Mouse (Mus musculus) lung, embryonic 16.5 days (tissue): ENCODE measurements around the gene Esrra. TPM values are rescaled to one million over a fixed set of nuclear protein-coding genes. Genes with fewer than 3 reads are reported as not detected.

ENCODE experiments used
- ATAC-seq: fragments of 200-750 bp; cut with Nextera tagmentation; 2 replicates; pipeline ENCODE4 v1.8.0; 2017; ENCODE audit warnings: low read depth, mild to moderate bottlenecking, moderate library complexity
- H3K27ac ChIP-seq: fragments of 300-500 bp; sonication (generic); 2 replicates; pipeline ENCODE4 v1.5.1; 2014; ENCODE audit warnings: mild to moderate bottlenecking, control low read depth, low read length
- H3K27me3 ChIP-seq: fragments of 300-500 bp; sonication (generic); 2 replicates; pipeline ENCODE4 v1.6.1; 2014; ENCODE audit warnings: low read depth, low read length, mixed read lengths; ENCODE audit not compliant: control insufficient read depth, insufficient read depth
- H3K36me3 ChIP-seq: fragments of 300-500 bp; sonication (generic); 2 replicates; pipeline ENCODE4 v1.6.1; 2014; ENCODE audit warnings: low read length; ENCODE audit not compliant: control insufficient read depth, insufficient read depth
- H3K4me1 ChIP-seq: fragments of 300-500 bp; sonication (generic); replicated peaks from 2 replicates; pipeline ENCODE4 v1.6.1; 2014; ENCODE audit warnings: low read length, mixed read lengths; ENCODE audit not compliant: control insufficient read depth, insufficient read depth
- H3K4me2 ChIP-seq: fragments of 300-500 bp; sonication (generic); 2 replicates; pipeline ENCODE4 v1.6.1; 2014; ENCODE audit warnings: low read depth, low read length, control low read depth
- H3K4me3 ChIP-seq: fragments of 300-500 bp; sonication (generic); 2 replicates; pipeline ENCODE4 v1.5.1; 2014; ENCODE audit warnings: mild to moderate bottlenecking, low read length, control low read depth
- H3K9ac ChIP-seq: fragments of 300-500 bp; sonication (generic); 2 replicates; pipeline ENCODE4 v1.6.1; 2014; ENCODE audit warnings: low read length, control low read depth
- H3K9me3 ChIP-seq: fragments of 300-500 bp; sonication (generic); 2 replicates; pipeline ENCODE4 v1.6.1; 2016; ENCODE audit warnings: low read length; ENCODE audit not compliant: control insufficient read depth
- WGBS: fragments of 180-500 bp; shearing (Covaris S2); extraction: QIAGEN DNeasy Blood & Tissue Kit; methylation state at CpG from one replicate; pipeline ENCODE4 v1.1.7; 2014; 5-methylcytosine and 5-hydroxymethylcytosine counted together
- polyA plus RNA-seq: library from polyadenylated mRNA; unstranded; fragments of >200 nt; fragmentation: Nextera tagmentation; extraction: Ambion mirVana; gene quantifications from 2 replicates; pipeline ENCODE4 v1.2.1, GENCODE M21; 2015

Gene Esrra
- polyA plus RNA-seq, 1 experiment from 2014 or later: 8.5 TPM

DNA sequence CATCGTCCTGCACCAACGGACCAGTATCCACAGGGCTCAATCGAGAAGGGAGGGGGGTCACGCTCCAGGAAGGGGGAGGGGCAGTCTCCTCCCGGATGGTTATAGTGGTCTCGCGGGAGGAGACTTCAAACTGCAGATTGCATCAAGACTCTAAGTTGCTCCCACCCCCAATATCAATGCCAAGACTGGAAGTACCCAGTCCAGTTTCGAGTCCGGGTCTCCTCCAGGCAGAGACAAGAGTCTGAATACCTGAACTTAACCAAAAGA lies 3.6 kb upstream of the Esrra start, which contains the start of gene Catsperz:
Catsperz (minus strand) TSS at position 74 of the 267 bp plus-strand sequence.
- no peaks in the 10 kb centered on the region for H3K9me3 ChIP-seq
- H3K9ac ChIP-seq: peak within 1 kb of the TSS; percentile 43
- peak within 1 kb of the TSS; percentile 42 for H3K4me2 ChIP-seq
- 2% methylated on average over 9 of the region's 9 CpGs for WGBS
- H3K4me1 ChIP-seq: peaks cover 24% of the 10 kb centered on the region
- no peaks in the 10 kb centered on the region for H3K36me3 ChIP-seq
- peaks cover 65% of the 10 kb centered on the region for H3K27me3 ChIP-seq
- H3K27ac ChIP-seq: no peak within 1 kb of the TSS
- H3K4me3 ChIP-seq: peak within 1 kb of the TSS; percentile 25
- ATAC-seq: no peak

DNA sequence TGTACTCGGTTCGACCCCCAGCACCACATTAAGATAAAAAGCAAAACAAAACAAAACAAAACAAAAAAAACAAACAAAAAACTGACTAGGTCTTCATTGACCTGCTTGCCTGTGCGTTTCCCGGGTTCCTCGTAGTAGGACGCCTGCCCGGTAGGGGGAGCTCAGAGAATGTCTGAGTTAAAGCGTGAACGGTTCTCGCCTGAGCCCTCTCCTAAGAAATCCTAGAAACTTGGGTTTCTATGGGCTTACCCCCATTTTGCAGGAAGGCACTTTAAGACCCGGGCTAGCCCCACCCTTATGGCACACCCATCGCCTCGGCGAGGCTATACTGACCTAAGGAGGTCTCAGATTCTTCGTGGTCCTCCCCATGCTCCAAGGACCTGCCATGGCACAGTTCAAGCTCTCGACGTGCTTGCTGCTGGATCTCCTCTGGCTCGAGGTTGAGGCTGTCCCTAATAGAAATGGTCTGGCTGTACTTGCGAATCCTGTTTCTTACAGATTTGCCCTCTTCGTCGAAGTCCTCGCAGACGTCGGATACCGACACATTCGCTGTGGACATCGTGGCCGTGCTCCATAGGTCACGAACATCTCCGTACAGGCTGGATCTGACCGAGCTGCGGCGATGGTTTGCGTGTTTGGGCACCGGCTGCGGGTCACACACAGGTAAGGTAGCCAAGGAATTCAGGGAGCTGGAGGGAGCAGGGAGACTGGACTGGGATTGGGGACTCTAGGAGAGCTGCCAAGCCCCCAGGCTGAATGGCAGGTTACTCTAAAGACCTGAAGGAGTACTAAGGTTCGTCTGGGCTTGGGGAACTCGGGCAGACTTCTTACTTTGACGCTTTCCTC lies 3.1 kb upstream of the Esrra start:
- H3K9ac ChIP-seq: peak overlapping the region; percentile 43
- H3K4me2 ChIP-seq: peak overlapping the region; percentile 42
- H3K4me3 ChIP-seq: peak overlapping the region; percentile 25
- no peaks in the 10 kb centered on the region for H3K36me3 ChIP-seq
- H3K4me1 ChIP-seq: peaks cover 30% of the 10 kb centered on the region
- no peak for ATAC-seq
- WGBS: 3% methylated on average over 39 of the region's 39 CpGs
- no peak overlapping the region for H3K27ac ChIP-seq
- H3K27me3 ChIP-seq: peaks cover 65% of the 10 kb centered on the region
- H3K9me3 ChIP-seq: no peaks in the 10 kb centered on the region

DNA sequence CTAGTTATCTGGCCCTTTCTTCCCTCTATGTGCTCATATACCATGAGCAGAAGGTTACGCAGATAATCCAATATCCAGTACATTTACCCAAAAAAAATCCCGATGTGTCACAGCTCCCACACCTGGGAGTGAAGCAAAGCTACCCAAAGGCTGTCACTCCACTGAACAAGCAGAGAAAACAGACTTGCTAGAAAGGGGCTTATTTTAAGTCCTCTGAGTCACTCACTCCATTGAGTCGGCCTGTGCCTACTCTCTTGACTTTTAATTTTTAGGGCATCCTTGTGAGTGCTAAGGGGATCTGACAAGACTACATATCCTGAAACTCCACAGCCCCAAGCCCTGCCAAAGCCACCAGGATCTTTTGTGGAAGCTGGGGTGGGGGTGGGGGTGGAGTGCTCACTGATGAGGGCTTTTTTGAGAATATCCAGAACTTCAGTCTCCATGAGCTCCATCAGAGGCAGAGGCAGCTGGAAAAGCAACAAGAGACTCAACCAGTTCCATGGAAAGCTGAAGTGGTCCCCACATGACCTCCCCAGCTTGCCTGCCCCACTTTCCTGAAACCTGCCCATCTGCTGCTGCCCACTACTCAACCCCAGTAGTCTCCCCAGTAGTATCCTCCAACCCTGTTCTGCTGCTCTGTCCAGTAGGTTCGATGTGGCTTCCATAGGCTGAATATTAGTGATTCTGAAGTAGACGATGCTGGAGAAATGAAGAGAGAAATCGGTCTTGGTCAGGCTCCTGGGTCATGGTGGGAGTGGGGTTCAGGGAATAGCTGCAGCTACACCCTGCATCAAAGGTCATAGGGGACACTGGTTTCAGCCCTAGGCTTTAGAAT lies 1.5 kb upstream of the Esrra start:
- Histone ChIP-seq H3K27ac (no peak overlapping the region), H3K27me3 (peaks cover 54% of the 10 kb centered on the region), H3K4me2 (peak overlapping the region; percentile 97; the same call in 1 of the 2 replicates), H3K9me3 (no peaks in the 10 kb centered on the region), H3K9ac (no peak overlapping the region), H3K4me3 (no peak overlapping the region), H3K4me1 (peaks cover 30% of the 10 kb centered on the region), H3K36me3 (no peaks in the 10 kb centered on the region)
- ATAC-seq: no peak
- 65% methylated on average over 6 of the region's 6 CpGs for WGBS

- under 1% methylated on average over 43 of the region's 48 CpGs for WGBS
Observed at GRCm38 (mm10) chr19:6920741-6921636, 624 bp downstream of the Esrra start.

GRCm38 (mm10) chr19:6919876-6920740 lies 1.5 kb downstream of the Esrra start:
- H3K9ac ChIP-seq: peak overlapping the region; percentile 84
- H3K27ac ChIP-seq: peak overlapping the region; percentile 80
- no peaks in the 10 kb centered on the region for H3K36me3 ChIP-seq
- ATAC-seq: no peak
- H3K27me3 ChIP-seq: peaks cover 24% of the 10 kb centered on the region
- 28% methylated on average over 8 of the region's 8 CpGs for WGBS
- H3K9me3 ChIP-seq: no peaks in the 10 kb centered on the region
- H3K4me2 ChIP-seq: peak overlapping the region; percentile 97
- peak overlapping the region; percentile 85 for H3K4me3 ChIP-seq
- peaks cover 19% of the 10 kb centered on the region for H3K4me1 ChIP-seq

More at GRCm38 (mm10) chr19:6920741-6921636, 624 bp downstream of the Esrra start:
- Histone ChIP-seq H3K27me3 (peaks cover 33% of the 10 kb centered on the region), H3K4me2 (peak overlapping the region; percentile 97), H3K9me3 (no peaks in the 10 kb centered on the region), H3K4me1 (peaks cover 28% of the 10 kb centered on the region), H3K4me3 (peak overlapping the region; percentile 85), H3K36me3 (no peaks in the 10 kb centered on the region), H3K27ac (peak overlapping the region; percentile 80), H3K9ac (peak overlapping the region; percentile 84)
- no peak for ATAC-seq

DNA sequence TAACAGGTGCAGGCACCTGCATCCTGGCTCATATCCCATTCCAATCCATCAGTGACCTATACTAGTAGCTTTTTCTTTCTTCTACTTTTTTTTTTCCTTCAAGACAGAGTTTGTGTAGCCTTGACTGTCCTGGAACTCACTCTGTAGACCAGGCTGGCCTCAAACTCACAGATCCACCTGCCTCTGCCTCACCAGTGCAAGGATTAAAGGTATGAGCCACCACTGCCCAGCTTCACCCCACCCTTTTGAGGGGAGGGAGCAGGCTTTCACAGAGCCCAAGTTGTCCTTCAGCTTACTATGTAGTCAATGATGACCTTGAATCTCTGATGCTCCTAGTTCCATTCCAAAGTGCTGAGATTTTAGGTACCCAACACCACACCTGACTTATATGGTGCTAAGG lies 2.2 kb downstream of the Esrra start:
- Histone ChIP-seq H3K4me3 (no peak overlapping the region), H3K9ac (no peak overlapping the region), H3K4me1 (peaks cover 14% of the 10 kb centered on the region), H3K36me3 (no peaks in the 10 kb centered on the region), H3K27ac (no peak overlapping the region), H3K27me3 (peaks cover 17% of the 10 kb centered on the region), H3K4me2 (no peak overlapping the region), H3K9me3 (no peaks in the 10 kb centered on the region)
- no peak for ATAC-seq

DNA sequence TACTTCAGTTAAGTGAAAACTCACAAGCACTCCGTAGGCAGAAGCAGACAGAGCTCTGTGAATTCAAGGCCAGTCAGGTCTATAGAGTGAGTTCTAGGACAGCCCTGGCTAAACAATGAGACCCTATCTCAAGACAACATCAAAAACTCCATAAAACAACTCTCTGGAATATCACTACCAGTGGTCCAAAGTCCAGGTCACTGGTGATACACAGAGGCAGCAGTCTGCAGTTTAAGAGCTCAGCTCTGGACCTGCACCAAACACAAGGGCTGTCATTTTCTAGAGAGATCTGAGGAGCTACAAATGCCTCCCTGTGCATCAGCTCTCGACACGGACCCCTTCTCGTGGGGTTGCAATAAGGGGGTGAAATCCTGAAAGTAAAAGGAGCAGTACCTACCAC lies 3.3 kb downstream of the Esrra start:
- Histone ChIP-seq H3K9me3 (no peaks in the 10 kb centered on the region), H3K36me3 (peaks cover 3% of the 10 kb centered on the region; the same call in 1 of the 2 replicates)

DNA sequence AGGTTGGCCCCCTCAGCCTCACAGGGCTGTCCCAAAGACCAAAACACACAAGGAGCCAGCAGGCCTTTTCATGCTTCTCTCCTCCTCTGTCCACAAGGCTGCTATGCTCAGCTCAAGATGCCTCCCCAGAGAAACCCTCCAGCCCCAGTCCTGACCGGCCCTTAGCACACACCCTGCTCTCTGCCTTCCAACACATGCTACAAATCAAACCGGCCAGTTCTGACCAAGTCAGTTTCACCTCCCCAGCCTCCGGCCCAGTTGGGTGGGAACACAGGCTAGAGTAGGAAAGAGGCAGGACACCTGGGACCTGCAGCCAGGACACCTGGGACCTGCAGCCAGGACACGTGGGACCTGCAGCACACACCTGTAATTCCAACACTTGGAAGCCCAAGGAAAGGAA lies 5.1 kb downstream of the Esrra start:
- WGBS: 59% methylated on average over 4 of the region's 4 CpGs
- H3K9ac ChIP-seq: no peak overlapping the region
- no peaks in the 10 kb centered on the region for H3K27me3 ChIP-seq

More for the DNA sequence above, 3.3 kb downstream of the Esrra start:
- H3K4me1 ChIP-seq: peaks cover 14% of the 10 kb centered on the region
- H3K9ac ChIP-seq: no peak overlapping the region
- no peak for ATAC-seq
- WGBS: 83% methylated on average over 4 of the region's 4 CpGs
- no peak overlapping the region for H3K4me2 ChIP-seq
- no peak overlapping the region for H3K4me3 ChIP-seq
- H3K27ac ChIP-seq: no peak overlapping the region
- peaks cover 7% of the 10 kb centered on the region for H3K27me3 ChIP-seq

More for the DNA sequence above, 5.1 kb downstream of the Esrra start:
- H3K4me1 ChIP-seq: peaks cover 14% of the 10 kb centered on the region
- ATAC-seq: no peak
- H3K4me3 ChIP-seq: no peak overlapping the region
- no peak overlapping the region for H3K4me2 ChIP-seq
- peaks cover 14% of the 10 kb centered on the region for H3K36me3 ChIP-seq
- H3K9me3 ChIP-seq: no peaks in the 10 kb centered on the region
- H3K27ac ChIP-seq: no peak overlapping the region
